Mouse (Mus musculus): ENCODE results near the gene Neu3. TPM values are rescaled to one million over a fixed set of nuclear protein-coding genes. Genes with fewer than 3 reads are reported as not detected.

Neu3 gene
- total RNA-seq, 2 experiments from 2014 or later, result 2.8 to 2.9 TPM

- DNase-seq (ENCODE audit: extremely low spot score in 1 of 2, low spot score in 1 of 2), result no peak
These were observed 31.7 kb downstream of the Neu3 start for GRCm38 (mm10) chr7:99796471-99796870.

GRCm38 (mm10) chr7:99795192-99795981 lies 32.8 kb downstream of the Neu3 start:
- no peak for DNase-seq (ENCODE audit: extremely low spot score in 1 of 2, low spot score in 1 of 2)

GRCm38 (mm10) chr7:99794096-99794495 lies 34.1 kb downstream of the Neu3 start:
- no peak for DNase-seq (ENCODE audit: extremely low spot score in 1 of 2, low spot score in 1 of 2)

- no peak for DNase-seq (ENCODE audit: extremely low spot score in 1 of 2, low spot score in 1 of 2)
These were observed 37.4 kb downstream of the Neu3 start for GRCm38 (mm10) chr7:99790816-99791215.

- no peak for DNase-seq (ENCODE audit: extremely low spot score in 1 of 2, low spot score in 1 of 2)
These were observed 39.7 kb downstream of the Neu3 start for GRCm38 (mm10) chr7:99788563-99788962.

- DNase-seq (ENCODE audit: extremely low spot score in 1 of 2, low spot score in 1 of 2), result no peak
These were observed 40.3 kb downstream of the Neu3 start for GRCm38 (mm10) chr7:99787935-99788334.

- DNase-seq (ENCODE audit: extremely low spot score in 1 of 2, low spot score in 1 of 2), result no peak
These were observed 41.4 kb downstream of the Neu3 start for GRCm38 (mm10) chr7:99786774-99787173.

- DNase-seq (ENCODE audit: extremely low spot score in 1 of 2, low spot score in 1 of 2), result no peak
These were observed 42.7 kb downstream of the Neu3 start for GRCm38 (mm10) chr7:99785553-99785952.

GRCm38 (mm10) chr7:99783421-99783820 lies 44.8 kb downstream of the Neu3 start:
- no peak for DNase-seq (ENCODE audit: extremely low spot score in 1 of 2, low spot score in 1 of 2)

GRCm38 (mm10) chr7:99781916-99782315 lies 46.3 kb downstream of the Neu3 start:
- no peak for DNase-seq (ENCODE audit: extremely low spot score in 1 of 2, low spot score in 1 of 2)

- DNase-seq (ENCODE audit: extremely low spot score in 1 of 2, low spot score in 1 of 2), result no peak
These were observed 46.8 kb downstream of the Neu3 start for GRCm38 (mm10) chr7:99781385-99781784.

- no peak for DNase-seq (ENCODE audit: extremely low spot score in 1 of 2, low spot score in 1 of 2)
These were observed 65.0 kb downstream of the Neu3 start, which contains the start of gene Olfr521 for GRCm38 (mm10) chr7:99763207-99763606. Gene Olfr521, plus strand, starts transcription at chr7:99763507.

Other genes with a start within 250 kb of the Neu3 start
- 1 to 10 TPM; 6.1 TPM for gene Tpbgl, start 201.3 kb downstream of the Neu3 start, total RNA-seq (2021)
- gene Slco2b1, start 117.1 kb downstream of the Neu3 start, total RNA-seq (2021), result 10 to 100 TPM; 13.0 to 17.1 TPM
- not detected for gene Olfr520, start 98.1 kb downstream of the Neu3 start, total RNA-seq (2021)
- not detected for gene Olfr521, start 64.9 kb downstream of the Neu3 start, total RNA-seq (2021)
- gene Xrra1, start 30.7 kb upstream of the Neu3 start, total RNA-seq (2021), result 1 to 10 TPM in 1 of 2 experiments, under 1 TPM in 1; 0.94 to 1.1 TPM
- 100 to 1,000 TPM in 1 of 2 experiments, 10 to 100 TPM in 1; 89.9 to 104 TPM for gene Spcs2, start 35.0 kb upstream of the Neu3 start, total RNA-seq (2021)
- 10 to 100 TPM; 24.0 to 25.5 TPM for gene Rnf169, start 152.0 kb upstream of the Neu3 start, total RNA-seq (2021)
- gene Chrdl2, start 177.8 kb upstream of the Neu3 start, total RNA-seq (2021), result under 1 TPM; 0.15 to 0.38 TPM

Data from layer of hippocampus, postnatal 25 days (tissue).